Mouse (Mus musculus) heart, adult 11 months (tissue): ENCODE measurements around the gene Trappc5.
A peak's percentile ranks its signal among the peaks of the same experiment; 100 is the strongest.

Experiments
- DNase-seq: peaks from one replicate; pipeline ENCODE4 v3.0.0; 2022

Trappc5 gene

DNA sequence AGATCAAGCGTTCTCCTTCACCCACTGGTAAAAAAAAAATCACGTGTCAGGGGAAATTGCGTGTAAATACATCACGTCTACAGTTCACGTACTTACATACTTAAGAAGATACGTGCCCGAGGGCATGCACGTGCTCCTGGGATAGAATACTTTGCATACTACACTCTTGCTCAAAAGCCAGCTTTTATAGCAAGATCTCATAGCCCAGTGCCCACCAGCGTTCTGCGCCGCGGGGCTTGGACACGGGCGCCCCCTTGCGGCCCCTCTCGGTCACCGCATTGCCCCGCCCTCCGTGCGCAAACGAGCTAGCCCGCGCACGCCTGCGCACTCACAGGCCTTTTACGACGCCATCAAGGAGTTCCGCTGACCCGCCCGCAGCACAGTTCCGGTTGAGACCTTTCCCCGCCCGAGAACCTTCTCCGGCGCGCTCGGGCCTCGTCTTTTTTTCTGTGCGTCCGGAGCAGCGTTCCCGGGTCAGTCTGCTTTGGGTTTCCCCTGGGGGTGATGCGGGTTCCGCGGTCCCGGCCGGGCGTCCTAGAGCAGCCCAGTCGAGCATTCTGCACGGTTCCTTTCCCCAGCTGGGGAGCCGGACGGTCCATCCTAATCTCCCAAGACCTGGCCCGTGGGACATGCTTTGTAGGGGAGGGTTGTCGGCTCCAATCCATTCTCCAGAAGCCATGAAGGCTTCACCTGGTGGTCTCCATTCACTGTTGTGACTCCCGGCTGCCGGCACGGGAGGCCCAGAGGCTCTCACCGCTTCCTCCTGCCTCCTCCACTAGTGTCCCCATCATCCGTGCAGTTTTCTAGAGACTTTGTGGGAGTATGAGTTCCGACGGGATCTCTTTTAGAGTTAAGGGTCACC lies at the start of gene Trappc5:
TSS of gene Trappc5 (plus strand) at position 169 of the 862 bp plus-strand sequence.
- peak; percentile 99 for DNase-seq

DNA sequence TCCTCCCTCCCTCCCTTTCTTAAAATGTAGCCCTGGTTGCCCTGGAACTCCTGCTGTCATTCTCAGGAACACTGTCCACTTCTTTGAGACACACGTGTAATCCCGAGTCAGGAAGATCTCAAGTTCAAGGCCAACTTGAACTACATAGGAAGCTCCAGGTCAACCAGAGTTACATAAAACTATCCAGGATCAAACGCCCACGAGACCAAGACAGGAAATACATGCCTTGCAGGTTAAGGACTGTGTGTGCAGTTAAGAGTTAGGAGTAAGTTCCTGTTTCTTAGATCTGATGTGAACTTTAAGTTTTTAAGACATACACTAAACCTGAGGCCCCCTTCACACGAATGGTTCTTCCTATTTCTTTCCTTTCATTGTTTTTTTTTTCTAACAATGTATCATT lies 49.1 kb upstream of the Trappc5 start:
- DNase-seq = no peak

DNA sequence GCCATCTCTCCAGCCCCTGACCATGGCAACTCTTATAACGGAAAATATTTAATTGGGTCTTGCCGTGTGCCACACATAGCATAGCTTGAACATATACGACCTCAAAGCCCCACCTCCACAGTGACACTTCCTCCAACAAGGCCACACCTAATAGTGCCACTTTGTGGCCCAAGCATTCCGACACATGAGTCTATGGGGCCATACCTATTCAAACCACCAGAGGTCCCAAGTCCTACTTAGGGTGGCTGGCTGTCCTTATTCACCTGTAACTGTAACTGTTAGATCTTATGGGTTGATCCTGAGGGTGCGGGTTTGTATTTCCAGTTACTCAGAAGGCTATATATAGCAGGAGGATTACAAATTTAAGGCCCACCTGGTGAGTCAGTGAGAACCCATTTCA lies 48.1 kb upstream of the Trappc5 start:
- DNase-seq = no peak

DNA sequence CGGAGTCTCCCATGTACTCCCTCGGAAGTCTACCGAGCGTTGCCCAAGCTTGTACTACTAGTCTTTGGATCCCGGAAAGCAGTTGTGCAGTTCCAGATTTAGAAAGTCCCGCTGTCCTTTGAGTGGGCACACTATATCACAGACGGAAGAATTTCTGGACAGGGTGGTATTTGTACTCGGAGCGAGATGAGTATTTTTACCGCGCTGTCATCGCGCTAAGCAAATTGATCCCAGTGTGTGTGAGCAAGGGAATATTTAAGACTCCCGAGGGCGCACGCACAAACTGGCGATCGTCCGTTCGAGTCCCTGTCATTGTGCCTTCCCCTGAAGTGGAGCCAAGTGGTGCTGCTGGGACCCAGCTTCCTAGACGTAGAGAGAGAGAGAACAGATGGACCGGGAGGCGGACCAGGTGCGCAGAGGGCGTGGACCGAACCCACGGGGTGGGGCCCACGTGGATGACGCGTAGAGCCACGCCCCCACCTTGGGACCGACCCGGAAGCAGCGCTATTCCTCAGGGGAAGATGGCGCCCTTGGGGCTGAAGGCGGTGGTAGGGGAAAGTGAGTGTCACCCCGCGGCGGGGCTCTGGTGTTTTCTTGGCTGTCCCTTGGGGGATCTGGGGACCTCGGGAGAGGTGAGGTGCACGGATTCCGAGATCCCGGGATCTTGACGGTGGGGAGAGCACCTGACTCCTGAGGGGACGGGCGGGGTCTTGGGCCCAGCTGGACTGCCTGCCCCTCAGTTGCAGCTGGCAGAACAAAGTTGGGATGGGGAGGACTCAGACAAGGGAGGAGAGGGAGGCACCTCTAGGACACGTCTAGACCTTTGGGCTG lies 45.2 kb upstream of the Trappc5 start, which contains the start of gene Stxbp2:
TSS of gene Stxbp2 (plus strand) at position 309 of the 831 bp plus-strand sequence.
- DNase-seq = peak; percentile 94

- DNase-seq = peak; percentile 88
These were observed 44.6 kb upstream of the Trappc5 start for GRCm38 (mm10) chr8:3631478-3631875.

DNA sequence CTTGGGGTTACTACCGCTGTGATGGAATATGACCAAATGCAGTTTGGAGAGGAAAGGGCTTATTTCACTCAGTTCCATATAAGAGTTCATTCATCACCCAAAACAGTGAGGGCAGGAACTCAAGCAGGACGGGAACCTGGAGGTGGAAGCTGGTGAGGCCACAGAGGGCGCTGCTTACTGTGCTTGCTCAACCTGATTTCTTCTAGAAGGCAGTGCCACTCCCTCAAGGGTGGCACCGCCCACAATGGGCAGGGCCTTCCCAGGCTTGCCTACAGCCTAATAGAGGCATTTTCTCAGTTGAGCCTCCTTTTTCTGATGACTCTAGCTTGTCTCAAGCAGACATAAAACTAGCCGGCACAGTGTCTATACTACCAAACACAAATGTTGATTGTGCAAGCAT lies 30.3 kb upstream of the Trappc5 start:
- DNase-seq = peak; percentile 92

DNA sequence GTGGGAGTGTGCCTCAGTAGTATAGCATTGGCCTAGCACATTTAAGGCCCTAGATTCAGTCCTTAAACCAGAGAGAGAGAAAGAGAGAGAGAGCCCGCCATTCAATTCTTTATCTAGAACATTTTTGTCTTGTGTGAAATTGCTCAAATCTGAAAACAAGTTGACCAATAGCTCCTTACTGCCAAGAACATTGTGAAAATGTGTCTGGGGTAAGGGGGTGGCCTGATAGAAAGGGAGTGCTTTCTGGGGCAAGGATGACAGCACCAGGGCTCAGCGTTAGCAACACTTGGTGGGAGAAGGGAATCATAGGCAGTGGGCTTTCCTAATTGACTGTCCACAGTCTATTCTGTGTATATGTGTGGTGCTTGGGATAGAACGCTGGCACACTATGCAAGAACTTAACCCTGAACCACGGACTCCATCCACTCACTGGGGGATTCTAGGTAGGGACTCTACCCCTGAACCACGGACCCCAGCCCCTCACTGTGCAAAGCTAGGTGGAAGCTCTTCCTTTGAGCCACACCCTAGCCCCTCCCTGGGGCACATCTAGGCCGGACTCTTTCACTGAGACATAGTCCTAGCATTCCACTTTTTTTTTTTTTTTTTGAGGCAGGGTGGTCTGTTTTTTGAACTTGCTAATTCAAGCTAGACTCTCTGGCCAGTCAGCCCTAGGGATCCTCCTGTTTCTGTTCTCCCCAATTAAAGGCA lies 29.1 kb upstream of the Trappc5 start:
- no peak for DNase-seq

DNA sequence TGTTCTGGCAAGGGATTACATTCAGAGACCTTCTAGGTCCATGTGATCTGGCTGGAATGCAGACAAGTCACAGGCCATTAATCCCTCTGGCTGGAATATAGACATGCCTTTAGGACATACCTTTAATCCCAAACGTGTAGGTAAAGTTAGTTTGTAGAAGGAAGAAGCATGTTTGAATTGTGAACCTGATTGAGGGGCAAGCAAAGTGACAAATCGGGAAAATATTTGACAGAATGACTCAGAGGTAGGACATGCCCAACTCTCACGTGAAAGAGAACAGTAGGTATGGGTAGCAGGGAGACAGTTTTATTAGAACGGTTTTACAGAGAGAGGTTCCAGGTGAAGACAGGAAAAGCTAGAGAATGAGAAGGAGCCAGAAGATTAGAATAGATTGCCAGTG lies 28.5 kb upstream of the Trappc5 start:
- no peak for DNase-seq

GRCm38 (mm10) chr8:3648268-3648667 lies 27.8 kb upstream of the Trappc5 start:
- DNase-seq = no peak

GRCm38 (mm10) chr8:3648990-3649389 lies 27.1 kb upstream of the Trappc5 start:
- no peak for DNase-seq

DNA sequence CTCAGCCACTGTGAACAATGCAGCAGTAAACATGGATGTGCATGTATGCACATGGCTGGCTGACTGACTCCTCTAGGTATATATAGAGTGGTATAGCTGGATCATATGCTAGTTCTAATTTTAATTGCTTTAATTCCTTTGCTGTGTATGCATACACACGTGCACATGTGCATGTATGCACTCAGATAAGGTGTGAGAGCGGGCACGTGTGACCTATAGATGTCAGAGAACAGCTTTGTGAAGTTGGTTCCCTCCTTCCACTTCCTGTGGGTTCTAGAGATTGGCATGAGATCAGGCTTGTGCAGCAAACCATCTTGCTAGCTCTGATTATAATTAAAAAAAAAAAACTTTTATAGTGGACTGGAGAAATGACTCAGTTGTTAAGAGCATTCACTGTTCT lies 23.3 kb upstream of the Trappc5 start:
- no peak for DNase-seq

DNA sequence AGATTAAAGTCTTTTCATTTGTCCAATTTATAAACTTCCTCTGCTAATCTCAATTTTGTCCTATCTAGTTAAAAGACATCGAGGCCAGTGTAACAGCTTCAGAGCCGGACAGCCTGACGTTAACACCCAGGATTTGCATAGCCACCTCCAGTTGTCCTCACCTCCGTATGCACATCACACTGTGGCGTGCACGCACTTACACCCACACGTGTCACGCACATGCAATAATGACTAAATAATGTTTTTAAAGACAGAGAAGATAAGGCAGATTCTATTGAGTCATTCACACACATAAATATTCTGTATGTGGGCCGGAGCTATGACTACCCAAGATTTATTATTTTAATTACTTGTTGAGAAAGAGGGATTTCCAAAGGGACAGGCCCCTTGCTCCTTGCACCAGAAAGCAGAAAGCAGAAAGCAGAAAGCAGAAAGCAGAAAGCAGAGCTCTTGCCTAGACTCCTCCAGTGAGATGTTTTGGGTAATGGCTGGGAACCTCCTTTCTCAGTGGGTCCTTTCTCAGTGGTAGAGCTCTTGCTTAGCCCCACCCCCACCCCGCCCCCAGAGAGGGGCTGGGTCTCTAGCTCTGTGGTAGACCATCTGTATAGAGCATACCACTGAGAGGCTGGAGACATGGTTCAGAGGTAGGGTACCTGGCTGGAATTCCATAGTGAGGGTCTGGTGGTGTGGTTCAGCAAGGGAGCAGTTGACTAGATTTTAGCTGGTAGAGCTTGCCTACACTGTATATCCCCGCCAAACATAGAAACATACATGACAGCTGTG lies 21.2 kb upstream of the Trappc5 start:
- DNase-seq = no peak

GRCm38 (mm10) chr8:3655526-3655925 lies 20.6 kb upstream of the Trappc5 start, which contains the start of gene Retn:
Gene Retn, plus strand, starts transcription at chr8:3655770.
- no peak for DNase-seq

- DNase-seq = no peak
These were observed 19.2 kb upstream of the Trappc5 start for GRCm38 (mm10) chr8:3656725-3657381.

DNA sequence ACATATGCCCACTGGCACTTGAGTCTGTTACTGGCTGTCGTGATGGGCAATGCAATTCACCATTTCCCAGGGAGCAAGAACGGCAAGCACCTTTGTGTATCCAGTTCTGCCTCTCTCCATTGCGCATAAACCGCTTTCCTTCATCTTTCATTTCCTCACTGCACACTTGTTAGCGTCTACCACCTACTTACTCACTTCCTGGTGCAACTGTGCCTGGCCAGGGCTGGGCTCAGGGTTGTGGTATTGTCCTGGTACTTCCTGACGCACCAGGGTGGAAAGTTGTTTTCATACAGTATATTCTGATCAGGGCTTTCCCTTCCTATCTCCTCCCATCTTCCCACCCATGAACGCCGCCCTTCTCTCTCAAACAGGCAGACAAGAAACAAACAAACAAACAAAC lies 15.2 kb upstream of the Trappc5 start:
- DNase-seq = no peak

GRCm38 (mm10) chr8:3664405-3664804 lies 11.7 kb upstream of the Trappc5 start:
- DNase-seq = no peak

GRCm38 (mm10) chr8:3665507-3665906 lies 10.6 kb upstream of the Trappc5 start, which contains the start of gene Mcemp1:
Gene Mcemp1, plus strand, starts transcription at chr8:3665754.
- no peak for DNase-seq

DNA sequence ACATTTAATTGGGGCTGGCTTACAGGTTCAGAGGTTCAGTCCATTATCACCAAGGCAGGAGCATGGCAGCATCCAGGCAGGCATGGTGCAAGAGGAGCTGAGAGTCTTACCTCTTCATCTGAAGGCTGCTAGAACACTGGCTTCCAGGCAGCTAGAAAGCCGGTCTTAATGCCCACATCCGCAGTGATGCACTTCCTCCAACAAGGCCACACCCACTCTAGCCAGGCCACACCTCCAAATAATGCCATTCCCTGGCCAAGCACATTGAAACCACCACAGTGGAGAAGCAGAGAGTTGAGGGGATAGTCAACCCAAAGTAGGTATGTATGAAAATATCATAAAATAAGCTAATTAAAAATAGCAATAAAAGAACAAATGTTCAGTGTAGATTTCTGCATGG lies 5.7 kb upstream of the Trappc5 start:
- no peak for DNase-seq

- DNase-seq = peak; percentile 97
These were observed 4.1 kb upstream of the Trappc5 start, which contains the start of gene Fcor for GRCm38 (mm10) chr8:3671980-3672491. Gene Fcor, minus strand, starts transcription at chr8:3672362.

GRCm38 (mm10) chr8:3674671-3675070 lies 1.4 kb upstream of the Trappc5 start:
- DNase-seq = peak; percentile 55

- peak; percentile 93 for DNase-seq
These were observed 987 bp downstream of the Trappc5 start for GRCm38 (mm10) chr8:3676993-3677579.
